Mouse (Mus musculus) olfactory bulb, adult 2 months (tissue): ENCODE results near the gene Gstm3. TPM values are rescaled to one million over a fixed set of nuclear protein-coding genes. Genes with fewer than 3 reads are reported as not detected.
"Not testable (repeated sequence)": the region's sequence is repeated elsewhere in the genome, so short reads cannot be mapped to it uniquely, and the experiment has no call there.

ENCODE experiments used
- H3K27ac ChIP-seq: fragments of 200-500 bp; 2 replicates; pipeline ENCODE4 v1.5.1; 2012; ENCODE audit warnings: low read depth, low read length; ENCODE audit not compliant: insufficient read depth
- H3K4me1 ChIP-seq: fragments of 200-500 bp; 2 replicates; pipeline ENCODE4 v1.6.1; 2012; ENCODE audit warnings: low read length; ENCODE audit not compliant: control insufficient read depth, insufficient read depth
- H3K4me3 ChIP-seq: fragments of 200-500 bp; 2 replicates; pipeline ENCODE4 v1.5.1; 2012; ENCODE audit warnings: mild to moderate bottlenecking, low read depth, low read length, moderate library complexity; ENCODE audit not compliant: insufficient read depth
- CTCF ChIP-seq: fragments of 200-500 bp; IDR thresholded peaks from 2 replicates; pipeline ENCODE4 v1.5.1; 2012; ENCODE audit warnings: low read depth, mild to moderate bottlenecking, low read length, moderate library complexity; ENCODE audit not compliant: insufficient read depth
- POLR2A ChIP-seq: fragments of 200-500 bp; IDR thresholded peaks from 2 replicates; pipeline ENCODE4 v1.6.1; 2012; ENCODE audit warnings: mild to moderate bottlenecking, low read depth, low read length, moderate library complexity; ENCODE audit not compliant: insufficient read depth
- WGBS: fragments of 180-500 bp; shearing (Covaris S2); methylation state at CpG from one replicate; pipeline ENCODE4 v1.1.7; 2018; 5-methylcytosine and 5-hydroxymethylcytosine counted together
- polyA plus RNA-seq: library from polyadenylated mRNA; stranded (reverse); fragments of >200 nt; gene quantifications from 2 replicates; pipeline ENCODE4 v1.2.4, GENCODE M21; 2012; ENCODE audit warnings: low replicate concordance; ENCODE audit not compliant: missing spikeins, insufficient read depth, insufficient read length

Gene Gstm3
- not detected in 2 replicates for polyA plus RNA-seq

- no peak for TF ChIP-seq POLR2A
- TF ChIP-seq CTCF, result no peak
- no peak within 1 kb of the TSS for H3K27ac ChIP-seq
- no peak within 1 kb of the TSS for H3K4me3 ChIP-seq
- 65% methylated on average over 13 of the region's 13 CpGs for WGBS
- peaks cover 7% of the 10 kb centered on the region for H3K4me1 ChIP-seq
Measured at GRCm38 (mm10) chr3:107968724-107969395, at the start of gene Gstm3. Gene Gstm3, minus strand, starts transcription at chr3:107969283.

GRCm38 (mm10) chr3:108018190-108018820 lies 49.2 kb upstream of the Gstm3 start:
- peaks cover 22% of the 10 kb centered on the region for H3K4me1 ChIP-seq
- TF ChIP-seq POLR2A (no peak), CTCF (no peak; the same call in 1 of the 2 replicates)
- H3K4me3 ChIP-seq, result peak overlapping the region; percentile 56
- WGBS, result 17% methylated on average over 14 of the region's 14 CpGs
- peak overlapping the region; percentile 78 for H3K27ac ChIP-seq

GRCm38 (mm10) chr3:108017473-108018189 lies 48.5 kb upstream of the Gstm3 start, which contains the start of gene Gstm1:
Gene Gstm1, minus strand, starts transcription at chr3:108017973.
- TF ChIP-seq POLR2A (peak; percentile 20; the same call in 1 of the 2 replicates), CTCF (peak; percentile 86)
- peak within 1 kb of the TSS; percentile 87 for H3K27ac ChIP-seq
- peak within 1 kb of the TSS; percentile 56 for H3K4me3 ChIP-seq
- peaks cover 24% of the 10 kb centered on the region for H3K4me1 ChIP-seq
- WGBS, result under 1% methylated on average over 31 of the region's 31 CpGs

- H3K4me3 ChIP-seq, H3K27ac ChIP-seq: not testable (repeated sequence)
- WGBS, result 85% methylated on average over 5 of the region's 5 CpGs
- H3K4me1 ChIP-seq, result peaks cover 25% of the 10 kb centered on the region
Measured at GRCm38 (mm10) chr3:108016468-108016867, 47.4 kb upstream of the Gstm3 start.

GRCm38 (mm10) chr3:108014974-108015346 lies 45.9 kb upstream of the Gstm3 start:
- TF ChIP-seq CTCF (no peak), POLR2A (no peak)
- no peak overlapping the region for H3K27ac ChIP-seq
- WGBS, result 87% methylated on average over 2 of the region's 2 CpGs

GRCm38 (mm10) chr3:108014098-108014973 lies 45.3 kb upstream of the Gstm3 start:
- WGBS, result 91% methylated on average over 8 of the region's 8 CpGs
- Histone ChIP-seq H3K4me1 (peaks cover 25% of the 10 kb centered on the region), H3K27ac (0 out of 2 replicates have a peak overlapping the region, but pooled peaks have one; percentile 3), H3K4me3 (no peak overlapping the region)
- TF ChIP-seq POLR2A (no peak), CTCF (no peak)

More at GRCm38 (mm10) chr3:108014974-108015346, 45.9 kb upstream of the Gstm3 start:
- H3K4me1 ChIP-seq, result peaks cover 25% of the 10 kb centered on the region
- no peak overlapping the region for H3K4me3 ChIP-seq

GRCm38 (mm10) chr3:108013331-108013871 lies 44.3 kb upstream of the Gstm3 start:
- TF ChIP-seq CTCF (no peak), POLR2A (no peak)
- H3K27ac ChIP-seq, result peak overlapping the region; percentile 27
- no peak overlapping the region for H3K4me3 ChIP-seq

GRCm38 (mm10) chr3:108011558-108011957 lies 42.5 kb upstream of the Gstm3 start:
- Histone ChIP-seq H3K4me3 (no peak overlapping the region), H3K27ac (no peak overlapping the region), H3K4me1 (peaks cover 16% of the 10 kb centered on the region)
- TF ChIP-seq CTCF, result no peak
- no peak for TF ChIP-seq POLR2A
- WGBS, result 41% methylated on average over 3 of the region's 3 CpGs

More at GRCm38 (mm10) chr3:108013331-108013871, 44.3 kb upstream of the Gstm3 start:
- 33% methylated on average over 4 of the region's 4 CpGs for WGBS
- peaks cover 23% of the 10 kb centered on the region for H3K4me1 ChIP-seq

GRCm38 (mm10) chr3:108010286-108010685 lies 41.2 kb upstream of the Gstm3 start:
- Histone ChIP-seq H3K27ac (no peak overlapping the region), H3K4me3 (no peak overlapping the region), H3K4me1 (peaks cover 12% of the 10 kb centered on the region)
- 66% methylated on average over 2 of the region's 2 CpGs for WGBS
- TF ChIP-seq CTCF (no peak), POLR2A (no peak)
